Mouse (Mus musculus) C2C12 (cell line): ENCODE data around the gene Cmss1. TPM values are rescaled to one million over a fixed set of nuclear protein-coding genes. Genes with fewer than 3 reads are reported as not detected.

Experiments used
- H3K27me3 ChIP-seq: one replicate; pipeline ENCODE4 v1.6.1; 2011; ENCODE audit not compliant: control insufficient read depth, insufficient read depth, insufficient read length
- H3K36me3 ChIP-seq: one replicate; pipeline ENCODE4 v1.6.1; 2011; ENCODE audit not compliant: control insufficient read depth, insufficient read depth
- H3K4me3 ChIP-seq: one replicate; pipeline ENCODE4 v1.5.1; 2011; ENCODE audit warnings: mild to moderate bottlenecking, control low read depth; ENCODE audit not compliant: poor library complexity, insufficient read depth, severe bottlenecking
- H3K79me2 ChIP-seq: one replicate; pipeline ENCODE4 v1.6.1; 2011; ENCODE audit not compliant: control insufficient read depth, insufficient read depth
- H3K79me3 ChIP-seq: one replicate; pipeline ENCODE4 v1.6.1; 2011; ENCODE audit warnings: low read depth, control low read depth
- H3ac ChIP-seq: one replicate; pipeline ENCODE3; 2011; ENCODE audit warnings: low read depth; ENCODE audit not compliant: control insufficient read depth, insufficient read length
- CEBPB ChIP-seq: IDR thresholded peaks from one replicate; pipeline ENCODE4 v1.6.1; 2011; ENCODE audit warnings: low read depth, mild to moderate bottlenecking, control low read depth, moderate library complexity
- CTCF ChIP-seq: IDR thresholded peaks from one replicate; pipeline ENCODE4 v1.5.1; 2011; ENCODE audit not compliant: control insufficient read depth, insufficient read depth, insufficient read length
- FOSL1 ChIP-seq: IDR thresholded peaks from one replicate; pipeline ENCODE4 v1.8.0; 2011; ENCODE audit warnings: mild to moderate bottlenecking, low read length; ENCODE audit not compliant: poor library complexity, insufficient read depth, severe bottlenecking
- MAX ChIP-seq: IDR thresholded peaks from one replicate; pipeline ENCODE4 v1.6.1; 2011; ENCODE audit warnings: mild to moderate bottlenecking, control low read depth
- MYOD1 ChIP-seq: IDR thresholded peaks from one replicate; pipeline ENCODE4 v1.6.1; 2011; ENCODE audit warnings: low read depth; ENCODE audit not compliant: control insufficient read depth, insufficient read length
- MYOG ChIP-seq: IDR thresholded peaks from one replicate; pipeline ENCODE4 v1.6.1; 2011; ENCODE audit not compliant: control insufficient read depth, insufficient read length; ENCODE audit errors: extremely low read depth
- USF1 ChIP-seq: IDR thresholded peaks from one replicate; pipeline ENCODE4 v1.6.1; 2011; ENCODE audit warnings: low read depth, mild to moderate bottlenecking, control low read depth, moderate library complexity
- long read RNA-seq, 2 experiments: library from polyadenylated mRNA; unstranded; transcript quantifications; one replicate each; pipeline ENCODE4 v2.0.0; 2019 to 2020
- polyA plus RNA-seq: library from polyadenylated mRNA; unstranded; fragments of >200 nt; fragmentation: generic; extraction: Trizol; gene quantifications from one replicate; pipeline ENCODE4 v1.2.1, GENCODE M21; 2012; ENCODE audit warnings: missing spikeins

Cmss1 gene
- 37.5 TPM for polyA plus RNA-seq
- long read RNA-seq, experiment 1, partial matches to known transcripts = 2 of 7 reads
- long read RNA-seq, experiment 1, other reads (novel, unspliced or antisense) = 1 of 7 reads
- long read RNA-seq, experiment 2, partial matches to known transcripts = 0 of 5 reads
- long read RNA-seq, experiment 2, other reads (novel, unspliced or antisense) = 2 of 5 reads

- TF ChIP-seq MAX = peak; percentile 99
- TF ChIP-seq CTCF = no peak
- no peak for TF ChIP-seq MYOD1
- peak; percentile 2 for TF ChIP-seq USF1
- Histone ChIP-seq H3K79me2 (peaks cover 44% of the 10 kb centered on the region), H3K79me3 (peaks cover 29% of the 10 kb centered on the region), H3K36me3 (no peaks in the 10 kb centered on the region), H3ac (peak within 1 kb of the TSS; percentile 93), H3K27me3 (no peaks in the 10 kb centered on the region), H3K4me3 (peak within 1 kb of the TSS; percentile 86)
Observed at GRCm38 (mm10) chr16:57606444-57607227, at the start of gene Cmss1. Cmss1 (minus strand) TSS chr16:57606864.

GRCm38 (mm10) chr16:57649888-57650287 lies 43.2 kb upstream of the Cmss1 start:
- TF ChIP-seq MYOG (no peak), USF1 (peak; percentile 50), FOSL1 (no peak), MYOD1 (no peak), CEBPB (no peak), MAX (no peak), CTCF (no peak)
- H3K79me3 ChIP-seq = no peaks in the 10 kb centered on the region
- H3K36me3 ChIP-seq = no peaks in the 10 kb centered on the region
- H3ac ChIP-seq = no peak overlapping the region
- no peaks in the 10 kb centered on the region for H3K27me3 ChIP-seq
- no peaks in the 10 kb centered on the region for H3K79me2 ChIP-seq
- H3K4me3 ChIP-seq = no peak overlapping the region

GRCm38 (mm10) chr16:57641346-57641885 lies 34.8 kb upstream of the Cmss1 start:
- Histone ChIP-seq H3K79me2 (no peaks in the 10 kb centered on the region), H3K79me3 (no peaks in the 10 kb centered on the region), H3ac (no peak overlapping the region), H3K36me3 (no peaks in the 10 kb centered on the region), H3K4me3 (no peak overlapping the region), H3K27me3 (no peaks in the 10 kb centered on the region)
- no peak for TF ChIP-seq FOSL1
- TF ChIP-seq MYOD1 = no peak
- TF ChIP-seq MAX = no peak
- no peak for TF ChIP-seq CEBPB
- no peak for TF ChIP-seq USF1
- no peak for TF ChIP-seq CTCF
- no peak for TF ChIP-seq MYOG

- Histone ChIP-seq H3K4me3 (no peak overlapping the region), H3K36me3 (peaks cover 6% of the 10 kb centered on the region), H3K27me3 (no peaks in the 10 kb centered on the region), H3K79me3 (no peaks in the 10 kb centered on the region), H3ac (no peak overlapping the region), H3K79me2 (no peaks in the 10 kb centered on the region)
- TF ChIP-seq MYOG (no peak), MAX (no peak), FOSL1 (no peak), CTCF (no peak), MYOD1 (no peak), USF1 (no peak), CEBPB (no peak)
Observed at GRCm38 (mm10) chr16:57634766-57635165, 28.1 kb upstream of the Cmss1 start.

GRCm38 (mm10) chr16:57634191-57634590 lies 27.5 kb upstream of the Cmss1 start:
- H3K79me3 ChIP-seq = no peaks in the 10 kb centered on the region
- no peaks in the 10 kb centered on the region for H3K27me3 ChIP-seq
- H3K36me3 ChIP-seq = peaks cover 9% of the 10 kb centered on the region
- no peak overlapping the region for H3K4me3 ChIP-seq
- no peaks in the 10 kb centered on the region for H3K79me2 ChIP-seq
- H3ac ChIP-seq = no peak overlapping the region
- TF ChIP-seq MAX (no peak), CTCF (peak; percentile 50)

- no peak overlapping the region for H3ac ChIP-seq
- H3K79me2 ChIP-seq = no peaks in the 10 kb centered on the region
- H3K79me3 ChIP-seq = no peaks in the 10 kb centered on the region
- no peak for TF ChIP-seq MYOD1
- no peak for TF ChIP-seq CEBPB
- TF ChIP-seq USF1 = no peak
- TF ChIP-seq MAX = no peak
- no peak for TF ChIP-seq MYOG
- TF ChIP-seq FOSL1 = no peak
- TF ChIP-seq CTCF = no peak
- H3K36me3 ChIP-seq = no peaks in the 10 kb centered on the region
- no peak overlapping the region for H3K4me3 ChIP-seq
- no peaks in the 10 kb centered on the region for H3K27me3 ChIP-seq
Observed at GRCm38 (mm10) chr16:57611768-57612167, 5.1 kb upstream of the Cmss1 start.
